Mouse (Mus musculus) right cerebral cortex, postnatal 14 days (tissue): ENCODE measurements around the gene Gata3.

Experiments
- DNase-seq: peaks from one replicate; pipeline ENCODE4 v3.0.0; 2022

The Gata3 gene

GRCm38 (mm10) chr2:9889651-9890183 lies at the start of gene Gata3:
Gene Gata3 (minus strand): TSS chr2:9890034.
- no peak for DNase-seq

GRCm38 (mm10) chr2:9939250-9939649 lies 49.4 kb upstream of the Gata3 start:
- DNase-seq, result no peak

- DNase-seq, result no peak
These were observed 46.1 kb upstream of the Gata3 start for GRCm38 (mm10) chr2:9935965-9936364.

DNA sequence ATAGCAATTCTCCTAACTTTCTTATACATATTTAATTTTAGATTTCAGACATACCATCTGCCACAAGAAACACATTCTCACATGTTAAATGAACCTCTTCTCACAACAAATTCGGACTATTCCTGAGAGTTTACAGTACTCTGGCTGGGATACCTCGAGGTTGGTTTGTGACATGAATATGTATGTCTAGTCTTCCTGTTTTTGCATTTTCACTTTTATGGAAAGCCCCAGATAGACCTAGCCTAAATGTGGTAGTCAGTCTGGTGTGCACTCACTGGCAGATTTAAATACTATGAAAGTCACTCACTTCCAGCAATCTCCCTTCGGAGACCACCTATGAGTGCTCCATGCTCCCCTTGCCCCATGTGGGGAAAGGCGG lies 37.1 kb upstream of the Gata3 start:
- no peak for DNase-seq

GRCm38 (mm10) chr2:9926194-9926904 lies 36.5 kb upstream of the Gata3 start:
- no peak for DNase-seq

DNA sequence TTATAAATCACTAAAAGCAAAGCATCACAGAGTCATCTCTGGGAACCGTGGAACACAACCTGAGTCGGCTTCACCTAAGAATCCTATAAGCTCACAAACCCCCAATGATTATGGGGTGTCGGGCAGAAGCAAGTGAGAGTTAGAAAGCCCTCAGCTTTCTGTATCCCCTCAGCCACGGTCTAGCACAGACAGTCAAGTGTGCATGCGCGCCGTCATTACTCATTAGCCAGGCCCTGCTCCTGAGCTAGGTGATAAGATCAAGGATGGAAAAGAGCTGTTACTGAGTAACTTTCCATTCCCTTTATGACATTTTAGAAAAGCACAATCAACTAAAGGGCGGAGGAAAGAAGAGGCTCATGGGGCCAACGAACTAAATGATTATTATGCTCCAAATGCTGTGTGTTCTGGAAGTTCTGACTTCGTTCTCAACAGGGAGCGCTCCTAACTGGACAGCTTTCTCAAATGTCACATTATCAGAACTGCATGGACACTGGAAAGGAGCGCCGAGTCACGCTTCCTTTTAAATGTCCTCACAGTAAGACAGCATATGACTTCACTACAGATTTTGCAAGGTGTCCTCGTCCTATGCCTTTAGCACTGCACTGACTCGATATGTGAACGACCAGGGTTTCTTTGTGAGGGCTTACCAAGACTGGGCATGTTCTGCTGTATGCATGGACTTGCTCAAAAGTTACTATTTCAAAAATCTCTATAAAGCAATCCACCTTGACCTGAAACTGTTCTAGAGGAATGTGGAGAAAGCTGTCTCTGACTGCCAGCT lies 29.0 kb upstream of the Gata3 start:
- no peak for DNase-seq

DNA sequence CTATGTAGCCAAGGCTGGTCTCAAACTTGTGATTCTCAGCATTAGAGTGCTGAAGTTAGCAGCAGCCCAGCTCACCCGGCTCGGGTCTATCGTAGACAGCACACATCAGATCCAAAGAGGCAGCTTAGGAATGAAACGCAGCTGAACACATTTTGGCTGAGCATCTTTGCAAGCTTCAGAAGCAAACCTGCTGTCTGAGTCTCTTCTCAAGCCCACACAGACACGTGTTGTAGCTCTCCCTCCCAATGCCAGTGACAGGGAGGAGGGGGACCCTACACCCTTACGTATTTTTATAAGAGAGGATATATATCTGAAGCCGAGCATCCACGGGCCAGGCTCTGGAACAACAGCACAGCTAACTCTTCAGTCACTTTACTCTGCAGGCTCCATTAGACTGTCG lies 27.8 kb upstream of the Gata3 start:
- DNase-seq, result no peak

GRCm38 (mm10) chr2:9905995-9906394 lies 16.2 kb upstream of the Gata3 start:
- DNase-seq, result no peak

DNA sequence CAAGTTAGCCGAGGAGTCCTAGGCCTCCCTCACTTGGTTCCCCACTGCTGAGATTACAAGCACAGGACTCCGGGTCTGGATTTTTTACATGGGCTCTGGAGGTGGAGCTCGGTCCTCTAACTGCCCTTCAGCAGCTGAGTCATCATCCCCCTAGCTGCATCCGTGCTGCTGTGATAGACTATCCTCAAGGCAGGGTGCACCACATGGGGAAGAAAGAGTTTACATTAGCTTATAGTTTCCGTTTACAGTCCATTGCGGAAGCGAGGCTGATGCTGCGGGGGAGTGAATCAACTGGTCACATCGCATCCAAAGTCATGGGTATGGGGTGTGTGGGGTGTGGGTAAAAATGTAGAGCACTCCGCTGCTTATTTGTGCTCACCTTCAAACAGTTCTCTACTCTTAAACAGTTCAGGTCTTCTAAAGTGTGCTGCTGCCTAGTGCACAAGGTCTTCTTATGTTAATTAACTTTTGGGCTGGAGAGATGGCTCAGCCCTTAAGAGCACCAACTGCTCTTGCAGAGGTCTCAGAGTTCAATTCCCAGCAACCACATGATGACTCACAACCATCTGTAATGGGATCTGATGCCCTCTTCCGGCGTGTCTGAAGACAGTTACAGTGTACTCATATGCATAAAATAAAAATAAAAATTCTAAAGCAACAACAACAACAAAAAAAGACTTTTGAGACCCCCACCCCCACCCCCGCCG lies 14.2 kb upstream of the Gata3 start:
- DNase-seq, result no peak

- no peak for DNase-seq
These were observed 8.0 kb upstream of the Gata3 start for GRCm38 (mm10) chr2:9897846-9898245.

DNA sequence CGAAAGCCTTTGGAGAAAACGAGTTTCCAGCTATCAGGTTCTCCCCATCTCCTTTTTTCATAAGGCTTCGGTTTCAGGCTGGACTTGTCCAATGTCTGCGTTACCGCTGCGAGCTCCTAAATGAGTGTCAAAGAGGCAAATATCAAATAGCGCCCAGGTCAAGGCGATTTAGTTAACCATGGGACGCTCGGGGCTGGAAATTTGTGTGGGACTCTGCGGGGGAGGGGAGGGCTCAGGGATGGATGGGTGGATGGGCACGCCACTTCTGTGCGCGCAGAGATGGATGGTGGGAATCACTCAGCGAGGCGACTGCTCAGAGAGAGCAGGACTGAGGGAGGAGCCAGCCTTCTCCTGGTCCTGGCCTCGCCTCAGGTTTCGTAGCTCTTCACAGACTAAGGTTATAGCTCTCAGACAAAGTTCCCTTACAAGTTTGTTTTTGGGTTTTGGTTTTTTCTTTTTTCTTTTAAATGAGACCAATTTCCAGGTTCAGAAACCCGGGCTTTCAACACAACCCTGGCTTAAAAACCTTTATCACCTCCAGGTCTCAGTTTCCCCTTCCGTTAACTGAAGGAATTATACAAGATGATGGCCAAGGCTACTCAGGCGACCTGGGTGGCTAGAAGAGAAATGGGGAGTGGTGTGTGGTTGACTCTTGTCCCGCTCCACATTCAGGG lies 6.4 kb upstream of the Gata3 start:
- DNase-seq, result no peak

GRCm38 (mm10) chr2:9894836-9895593 lies 5.2 kb upstream of the Gata3 start:
- DNase-seq, result no peak

GRCm38 (mm10) chr2:9893272-9893953 lies 3.6 kb upstream of the Gata3 start:
- no peak for DNase-seq

- no peak for DNase-seq
These were observed 2.7 kb upstream of the Gata3 start for GRCm38 (mm10) chr2:9892541-9892940.

- no peak for DNase-seq
These were observed 1.1 kb upstream of the Gata3 start for GRCm38 (mm10) chr2:9890906-9891305.

DNA sequence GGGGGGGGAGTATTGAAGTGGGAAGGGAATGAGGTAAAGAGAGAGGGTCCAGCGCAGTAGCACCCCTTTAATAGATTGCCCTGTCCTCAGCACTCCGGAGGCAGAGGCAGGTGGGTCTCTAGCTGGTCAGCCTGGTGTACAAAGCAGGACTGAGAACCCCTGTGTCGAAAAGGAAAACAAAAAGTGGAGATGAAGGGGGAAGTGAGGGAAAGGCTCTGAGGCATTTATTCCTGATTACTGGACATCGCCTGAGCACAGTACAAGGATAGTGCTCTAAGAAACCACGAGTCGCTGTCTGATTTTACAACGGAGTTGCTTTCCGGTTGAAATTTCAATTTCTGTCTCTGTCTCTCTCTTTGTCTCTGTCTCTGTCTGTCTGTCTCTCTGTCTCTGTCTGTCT lies 417 bp upstream of the Gata3 start:
- no peak for DNase-seq

DNA sequence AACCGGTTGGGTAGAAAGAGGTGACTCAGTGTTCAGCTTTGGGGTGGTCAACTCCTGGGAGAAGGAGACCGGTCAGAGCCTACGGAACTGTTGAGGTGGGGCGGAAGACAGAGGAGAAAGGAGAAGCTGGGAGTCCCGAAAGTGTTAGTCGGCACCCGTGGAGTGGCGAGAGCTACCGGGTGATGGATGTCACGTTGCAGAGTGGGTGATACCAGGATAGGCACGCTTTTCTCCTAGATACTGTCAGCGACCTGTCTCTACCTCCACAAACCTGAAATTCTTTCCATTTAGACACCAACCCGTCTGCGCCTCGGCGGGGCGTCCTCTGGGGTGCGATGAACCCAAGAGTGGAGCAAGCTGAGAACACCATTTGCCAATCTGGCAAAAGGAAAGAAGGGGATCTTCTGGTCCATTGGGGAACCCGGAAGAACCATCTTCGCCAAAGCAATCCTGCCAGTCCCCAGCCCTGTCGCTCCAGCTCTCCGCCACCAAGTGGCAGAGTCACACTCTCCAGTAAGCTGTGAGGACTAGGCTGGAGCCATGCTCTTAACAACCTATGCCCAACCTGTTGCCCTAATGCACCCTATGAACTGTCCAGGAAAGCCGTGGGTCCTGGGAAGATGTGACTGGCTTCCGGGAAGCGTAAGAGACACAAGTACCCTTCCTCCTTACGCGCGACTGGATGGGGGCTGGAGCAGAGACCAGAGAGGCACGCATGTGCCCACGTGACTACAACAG lies 752 bp downstream of the Gata3 start, which contains the start of gene 9230102O04Rik:
9230102O04Rik (minus strand) TSS at position 628 of the 738 bp plus-strand sequence.
- DNase-seq, result no peak

DNA sequence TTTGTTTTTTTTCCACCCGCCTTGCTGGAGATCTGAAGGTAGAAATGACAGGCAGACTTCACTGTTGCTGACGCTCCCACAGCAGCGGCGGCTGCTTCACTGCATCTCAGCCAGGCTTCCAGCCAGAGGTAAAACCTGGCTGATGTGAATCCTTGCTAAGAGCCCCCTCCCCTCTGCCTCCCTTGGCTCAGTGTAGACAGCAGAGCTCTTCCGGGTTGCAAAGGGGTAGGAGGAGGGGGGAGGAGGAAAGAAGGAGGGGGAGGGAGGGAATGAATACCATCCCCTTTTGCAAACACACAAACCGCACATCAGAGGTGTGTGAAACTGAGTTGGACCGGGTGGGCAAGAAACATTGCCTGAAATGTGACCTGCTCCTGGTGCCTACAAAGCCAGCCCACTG lies 2.2 kb downstream of the Gata3 start:
- DNase-seq, result no peak

- DNase-seq, result no peak
These were observed 2.8 kb downstream of the Gata3 start for GRCm38 (mm10) chr2:9886921-9887610.

DNA sequence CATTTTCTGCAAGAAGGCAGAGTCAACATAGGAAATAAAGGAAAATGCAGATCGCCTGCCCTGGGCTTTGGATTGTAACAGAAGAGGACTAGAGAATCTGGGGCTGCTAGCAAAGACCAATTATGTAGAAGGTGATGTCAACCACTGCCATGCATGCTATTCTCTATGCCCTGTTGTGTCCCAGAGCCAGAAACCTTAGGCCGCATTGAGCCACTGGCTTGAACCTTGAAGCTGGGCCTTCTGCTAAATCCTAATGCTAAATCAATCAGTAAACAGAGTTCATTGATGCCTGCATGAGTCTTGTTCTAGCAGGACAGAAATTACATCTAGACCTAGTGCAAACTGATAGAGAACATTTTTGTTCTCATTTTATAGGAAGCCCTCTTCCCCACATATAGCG lies 3.8 kb downstream of the Gata3 start:
- DNase-seq, result no peak
